Mouse (Mus musculus) heart, embryonic 14.5 days (tissue): ENCODE data around the gene Tmem132d. TPM values are rescaled to one million over a fixed set of nuclear protein-coding genes. Genes with fewer than 3 reads are reported as not detected.

Experiments used
- ATAC-seq: fragments of 200-750 bp; cut with Nextera tagmentation; 2 replicates; pipeline ENCODE4 v1.8.0; 2017; ENCODE audit warnings: low read depth, moderate TSS enrichment; ENCODE audit not compliant: insufficient number of reproducible peaks, insufficient read depth, low FRiP score
- H3K27ac ChIP-seq, 2 experiments: fragments of 200-500 bp in 1 of 2; fragments of 300-500 bp in 1 of 2; sonication (generic) in 1 of 2; replicated peaks in 1 of 2; 2 replicates each; pipeline ENCODE4 v1.5.1; 2012 to 2014; ENCODE audit warnings: low read depth in 2 of 2, low read length in 2 of 2, control low read depth in 1 of 2, mild to moderate bottlenecking in 1 of 2, mixed read lengths in 1 of 2; ENCODE audit not compliant: control insufficient read depth in 1 of 2, insufficient read depth in 1 of 2
- H3K27me3 ChIP-seq: fragments of 300-500 bp; sonication (generic); 2 replicates; pipeline ENCODE4 v1.6.1; 2014; ENCODE audit warnings: mild to moderate bottlenecking, low read length, control low read depth; ENCODE audit not compliant: control insufficient read depth, insufficient read depth
- H3K36me3 ChIP-seq: fragments of 300-500 bp; sonication (generic); 2 replicates; pipeline ENCODE4 v1.6.1; 2014; ENCODE audit warnings: mild to moderate bottlenecking, control low read depth, low read length, mixed read lengths; ENCODE audit not compliant: control insufficient read depth, insufficient read depth
- H3K4me1 ChIP-seq, 2 experiments: fragments of 200-500 bp in 1 of 2; fragments of 300-500 bp in 1 of 2; sonication (generic) in 1 of 2; 2 replicates each; pipeline ENCODE4 v1.6.1; 2012 to 2014; ENCODE audit warnings: low read length in 2 of 2, control low read depth in 1 of 2, mixed read lengths in 1 of 2; ENCODE audit not compliant: control insufficient read depth in 2 of 2, insufficient read depth in 2 of 2
- H3K4me2 ChIP-seq: fragments of 300-500 bp; sonication (generic); 2 replicates; pipeline ENCODE4 v1.6.1; 2014; ENCODE audit warnings: mild to moderate bottlenecking, low read length
- H3K4me3 ChIP-seq, 2 experiments: fragments of 200-500 bp in 1 of 2; fragments of 300-500 bp in 1 of 2; sonication (generic) in 1 of 2; 2 replicates each; pipeline ENCODE4 v1.5.1; 2012 to 2014; ENCODE audit warnings: low read length in 2 of 2, mild to moderate bottlenecking in 2 of 2, control low read depth in 1 of 2, low read depth in 1 of 2, moderate library complexity in 1 of 2; ENCODE audit not compliant: control insufficient read depth in 1 of 2, insufficient read depth in 1 of 2
- H3K9ac ChIP-seq: fragments of 300-500 bp; sonication (generic); 2 replicates; pipeline ENCODE4 v1.6.1; 2014; ENCODE audit warnings: mild to moderate bottlenecking, low read length
- H3K9me3 ChIP-seq: fragments of 300-500 bp; sonication (generic); 2 replicates; pipeline ENCODE4 v1.6.1; 2016; ENCODE audit warnings: low read length, control low read depth; ENCODE audit not compliant: control insufficient read depth
- WGBS: fragments of 180-500 bp; shearing (Covaris S2); extraction: QIAGEN DNeasy Blood & Tissue Kit; methylation state at CpG from one replicate; pipeline ENCODE4 v1.1.7; 2014; 5-methylcytosine and 5-hydroxymethylcytosine counted together
- polyA plus RNA-seq: library from polyadenylated mRNA; unstranded; fragments of >200 nt; fragmentation: Nextera tagmentation; extraction: Ambion mirVana; gene quantifications from 2 replicates; pipeline ENCODE4 v1.2.1, GENCODE M21; 2014

Tmem132d gene
- polyA plus RNA-seq, 1 experiment from 2014 or later = 0.03 TPM

DNA sequence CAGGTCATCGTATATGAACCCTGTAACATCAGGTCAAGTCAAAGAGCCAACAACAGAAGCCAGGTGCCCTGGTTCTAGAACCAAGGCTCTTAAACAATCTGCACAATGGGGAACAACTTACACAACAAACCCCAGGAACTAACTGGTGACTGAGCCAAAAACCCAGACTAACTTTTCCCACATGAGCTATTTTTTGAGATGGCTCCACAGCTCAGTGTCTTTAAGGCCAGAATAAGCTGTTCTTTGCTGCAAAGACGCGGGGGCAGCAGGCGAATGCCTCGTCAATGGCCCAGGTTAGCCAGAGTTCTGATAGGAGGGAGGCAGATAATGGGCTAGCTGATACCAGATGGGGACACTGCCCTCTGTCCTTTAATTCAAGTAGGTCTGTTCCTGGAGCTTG lies 221.8 kb downstream of the Tmem132d start:
- no peak overlapping the region for H3K4me2 ChIP-seq
- no peaks in the 10 kb centered on the region for H3K9me3 ChIP-seq
- no peak overlapping the region for H3K27ac ChIP-seq
- no peak overlapping the region for H3K9ac ChIP-seq
- H3K36me3 ChIP-seq = no peaks in the 10 kb centered on the region
- no peaks in the 10 kb centered on the region for H3K4me1 ChIP-seq
- H3K27me3 ChIP-seq = no peaks in the 10 kb centered on the region
- ATAC-seq = no peak
- WGBS = 73% methylated on average over 5 of the region's 5 CpGs
- H3K4me3 ChIP-seq = no peak overlapping the region

DNA sequence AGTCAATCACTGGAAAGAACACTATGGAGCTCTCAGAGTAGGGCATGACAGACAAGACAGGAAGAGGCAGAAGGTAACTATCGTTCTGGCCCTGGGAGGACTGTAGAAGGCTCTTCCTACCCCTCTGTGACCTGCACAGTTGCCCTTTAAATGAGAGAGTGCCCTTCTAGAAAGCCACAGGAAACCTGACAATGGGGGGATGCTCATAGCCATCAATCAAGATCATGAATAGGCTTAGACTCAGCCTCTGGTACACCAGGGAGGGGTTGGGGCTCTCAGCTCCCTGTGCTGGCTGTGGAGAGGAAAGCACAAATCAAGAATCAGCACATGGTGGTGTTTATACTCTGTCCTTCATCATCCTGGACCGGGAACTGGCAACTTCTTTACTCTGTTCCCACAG lies 227.2 kb downstream of the Tmem132d start:
- Histone ChIP-seq H3K9ac (no peak overlapping the region), H3K4me1 (peaks cover 9 to 14% of the 10 kb centered on the region in 2 experiments), H3K4me2 (no peak overlapping the region), H3K27ac (no peak overlapping the region), H3K4me3 (no peak overlapping the region), H3K36me3 (no peaks in the 10 kb centered on the region), H3K9me3 (no peaks in the 10 kb centered on the region), H3K27me3 (no peaks in the 10 kb centered on the region)
- ATAC-seq = no peak
- 56% methylated on average over 2 of the region's 2 CpGs for WGBS

DNA sequence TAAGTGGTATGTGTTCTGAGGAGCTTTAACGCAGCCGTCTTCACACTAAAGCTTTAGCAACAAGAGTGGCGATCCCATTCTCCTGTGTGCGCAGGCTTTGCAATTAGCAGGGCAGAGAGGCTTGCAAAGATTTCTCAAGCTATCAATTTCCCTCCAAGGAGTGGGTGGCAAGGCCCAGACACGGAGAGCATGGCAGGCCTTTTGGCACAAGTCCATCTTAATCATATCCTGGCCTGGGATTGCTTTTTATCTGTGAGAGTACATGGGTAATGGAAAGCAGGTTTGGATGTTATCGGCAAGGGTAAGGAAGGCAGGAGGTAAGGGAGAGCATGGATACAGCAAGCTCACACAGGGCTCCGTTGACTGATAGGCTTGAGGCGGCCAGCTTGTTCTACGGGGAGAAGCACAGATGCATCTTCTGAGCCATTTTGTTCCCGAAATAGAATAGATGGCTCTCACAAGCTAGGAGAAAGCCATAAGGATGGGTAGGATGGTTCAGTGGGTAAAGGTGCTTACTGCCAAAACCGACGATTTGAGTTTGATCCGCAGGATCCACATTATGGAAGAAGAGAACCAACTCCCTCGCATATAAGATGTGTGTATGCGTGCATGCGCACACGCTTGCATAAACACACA lies 228.1 kb downstream of the Tmem132d start:
- Histone ChIP-seq H3K27ac (peak overlapping the region; percentile 28 to 65; a peak in 3 of 4 replicates), H3K4me2 (peak overlapping the region; percentile 22; the same call in 1 of the 2 replicates), H3K9me3 (no peaks in the 10 kb centered on the region), H3K27me3 (no peaks in the 10 kb centered on the region), H3K4me3 (no peak overlapping the region), H3K36me3 (no peaks in the 10 kb centered on the region), H3K4me1 (peaks cover 9 to 14% of the 10 kb centered on the region in 2 experiments), H3K9ac (no peak overlapping the region)
- WGBS = 66% methylated on average over 17 of the region's 17 CpGs
- peak; percentile 54; the same call in 1 of the 2 replicates for ATAC-seq

DNA sequence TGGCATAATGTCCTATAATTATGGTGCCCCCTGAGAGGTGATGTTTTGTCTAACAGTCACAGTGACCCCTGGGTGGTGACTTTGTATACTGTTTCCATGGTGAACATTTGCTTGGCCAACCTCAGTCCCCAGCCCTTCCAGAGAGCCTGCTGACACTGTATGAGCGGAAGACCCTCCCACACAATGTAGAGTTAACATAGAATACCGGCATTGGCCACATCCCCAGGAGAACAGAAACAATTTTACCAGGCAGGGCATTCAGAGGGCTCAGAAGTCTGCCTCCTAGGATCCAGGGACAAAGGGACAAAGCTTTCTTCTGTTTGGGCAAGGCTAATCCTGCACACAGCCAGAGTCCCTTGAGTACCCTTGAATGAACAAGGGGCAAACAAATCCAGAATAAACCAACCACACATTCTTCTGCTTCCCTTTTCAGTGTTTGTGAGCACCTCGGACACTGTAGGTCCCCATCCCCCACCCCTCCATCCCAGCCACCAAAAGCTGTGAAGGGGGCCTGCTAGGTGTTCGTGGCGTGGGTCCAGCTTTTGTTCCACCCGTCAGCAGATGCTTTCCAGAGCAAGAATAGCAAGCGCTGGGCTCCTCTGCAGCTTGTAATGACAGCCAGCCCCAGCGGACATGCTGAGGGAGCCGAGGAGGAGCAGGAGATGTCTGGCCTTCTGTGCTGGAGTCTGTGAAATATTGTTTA lies 228.8 kb downstream of the Tmem132d start:
- Histone ChIP-seq H3K4me3 (no peak overlapping the region), H3K27me3 (no peaks in the 10 kb centered on the region), H3K9ac (no peak overlapping the region), H3K4me2 (peak overlapping the region; percentile 22; the same call in 1 of the 2 replicates), H3K4me1 (peaks cover 9 to 14% of the 10 kb centered on the region in 2 experiments), H3K9me3 (no peaks in the 10 kb centered on the region), H3K36me3 (no peaks in the 10 kb centered on the region), H3K27ac (peak overlapping the region; percentile 47 to 65)
- peak; percentile 48; the same call in 1 of the 2 replicates for ATAC-seq
- 27% methylated on average over 9 of the region's 9 CpGs for WGBS

- no peak overlapping the region for H3K4me3 ChIP-seq
- H3K9me3 ChIP-seq = no peaks in the 10 kb centered on the region
- H3K36me3 ChIP-seq = no peaks in the 10 kb centered on the region
- 69% methylated on average over 4 of the region's 4 CpGs for WGBS
- H3K4me2 ChIP-seq = no peak overlapping the region
- H3K27me3 ChIP-seq = no peaks in the 10 kb centered on the region
- no peak overlapping the region for H3K27ac ChIP-seq
- no peak overlapping the region for H3K9ac ChIP-seq
- no peak for ATAC-seq
- no peaks in the 10 kb centered on the region for H3K4me1 ChIP-seq
Measured at GRCm38 (mm10) chr5:128194106-128194505, 238.8 kb downstream of the Tmem132d start.

DNA sequence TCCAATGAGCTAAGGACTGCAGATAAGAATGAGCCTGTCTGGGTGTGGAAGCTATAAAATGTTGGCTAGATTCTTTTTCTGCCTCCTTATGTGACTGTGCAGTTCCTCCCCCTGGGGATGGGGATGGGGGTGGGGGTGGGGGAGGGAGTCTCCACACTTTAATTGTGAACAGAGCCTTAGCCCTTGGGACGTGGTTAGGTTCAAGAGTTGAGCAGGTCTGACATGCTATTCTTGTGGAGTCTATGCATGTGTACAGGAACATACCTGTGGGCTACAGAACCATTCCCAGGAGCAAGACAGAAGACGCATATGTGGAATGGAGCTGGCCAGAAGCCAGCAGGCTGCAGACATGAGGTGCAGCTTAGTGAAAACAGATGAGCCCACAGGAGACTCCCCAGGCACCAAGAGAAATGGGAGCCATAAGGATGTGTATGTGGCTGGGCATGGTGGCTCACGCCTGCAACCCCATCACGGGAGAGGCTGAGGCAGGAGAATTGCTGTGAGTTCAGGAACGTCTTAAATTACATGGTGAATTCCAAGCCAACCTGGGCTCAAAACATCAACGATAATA lies 240.3 kb downstream of the Tmem132d start:
- Histone ChIP-seq H3K9ac (no peak overlapping the region), H3K27ac (no peak overlapping the region), H3K4me2 (no peak overlapping the region), H3K27me3 (no peaks in the 10 kb centered on the region), H3K36me3 (no peaks in the 10 kb centered on the region), H3K4me1 (no peaks in the 10 kb centered on the region), H3K4me3 (no peak overlapping the region), H3K9me3 (no peaks in the 10 kb centered on the region)
- WGBS = 73% methylated on average over 6 of the region's 6 CpGs
- no peak for ATAC-seq

GRCm38 (mm10) chr5:128191710-128192109 lies 241.2 kb downstream of the Tmem132d start:
- no peak for ATAC-seq
- WGBS = 76% methylated on average over 9 of the region's 9 CpGs
- H3K36me3 ChIP-seq = no peaks in the 10 kb centered on the region
- no peak overlapping the region for H3K27ac ChIP-seq
- no peak overlapping the region for H3K9ac ChIP-seq
- no peaks in the 10 kb centered on the region for H3K27me3 ChIP-seq
- no peak overlapping the region for H3K4me2 ChIP-seq
- H3K4me3 ChIP-seq = no peak overlapping the region
- H3K4me1 ChIP-seq = no peaks in the 10 kb centered on the region
- H3K9me3 ChIP-seq = no peaks in the 10 kb centered on the region
